8 mouse cellular contexts compared by ENCODE assay signal in the genomic region with DNA sequence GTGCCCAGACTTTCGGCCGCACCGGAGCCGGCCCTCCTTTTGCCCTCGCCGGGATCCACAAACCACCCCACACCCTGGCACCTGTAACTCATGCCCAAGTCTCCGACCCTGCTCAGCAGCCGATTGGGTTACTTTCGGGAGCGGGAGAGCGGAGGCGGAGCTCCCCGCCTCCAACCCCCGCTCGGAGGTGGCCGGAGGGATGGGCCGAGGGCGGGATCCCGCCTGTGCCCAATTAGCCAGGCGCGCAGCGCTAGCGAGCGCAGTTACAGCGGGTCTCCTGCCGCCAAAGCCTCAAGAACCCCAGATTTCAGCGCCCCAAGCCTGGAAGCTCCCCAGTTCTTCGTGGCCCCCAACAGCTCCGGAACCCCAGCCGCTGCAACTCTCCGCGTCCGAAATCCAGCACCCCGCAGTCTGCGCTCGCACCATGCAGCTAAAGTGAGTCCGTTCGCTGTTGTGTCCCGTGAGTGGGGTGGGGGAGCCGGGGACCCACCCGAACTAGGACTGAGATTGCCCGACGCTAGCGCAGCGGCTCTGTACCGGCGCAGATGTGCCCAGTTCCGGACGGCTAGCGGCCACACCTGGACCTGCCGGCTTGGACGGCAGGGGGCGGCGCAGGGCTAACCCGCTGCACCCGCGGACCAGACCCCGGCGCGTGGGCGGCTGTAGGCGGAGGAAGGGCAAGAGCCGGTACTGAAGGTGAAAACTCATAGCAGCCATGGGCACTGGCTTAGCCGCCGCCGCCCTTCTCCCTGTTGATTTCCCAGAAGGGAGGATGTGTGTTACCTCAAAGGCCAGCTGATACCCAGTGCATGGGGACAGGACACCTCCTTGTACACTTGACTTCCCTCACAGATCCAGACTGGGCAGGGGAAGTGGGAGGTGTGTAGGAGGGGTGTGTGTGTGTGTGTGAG. TPM values are rescaled to one million over a fixed set of nuclear protein-coding genes. Genes with fewer than 3 reads are reported as not detected.
DNase-seq lines count a peak whose midpoint lies in the region; ATAC-seq and TF ChIP-seq lines count a peak whose summit lies in the region.

TSS of gene Icosl (plus strand) at position 202 of the 911 bp plus-strand sequence.

- H3K4me2 ChIP-seq in lung, postnatal 0 days (replicated peaks; ENCODE audit: low read depth, low read length) = peak within 1 kb of the TSS; percentile 99

- peaks cover 35% of the 10 kb centered on the region for H3K27me3 ChIP-seq in hindbrain, embryonic 10.5 days (ENCODE audit: insufficient read depth, poor library complexity, severe bottlenecking)
- H3K27me3 ChIP-seq in lung, postnatal 0 days (replicated peaks; ENCODE audit: insufficient read depth, low read length) = no peaks in the 10 kb centered on the region

- H3K27ac ChIP-seq in ES-E14 (ENCODE audit: insufficient read depth, low read depth, low read length, poor library complexity, severe bottlenecking) = no peak within 1 kb of the TSS; the same call in 1 of the 2 replicates
- peak within 1 kb of the TSS; percentile 79 for H3K27ac ChIP-seq in hindbrain, embryonic 10.5 days
- H3K27ac ChIP-seq in lung, postnatal 0 days (ENCODE audit: low read length) = 0 out of 2 replicates have a peak within 1 kb of the TSS, but pooled peaks have one; percentile 51
- no peak within 1 kb of the TSS for H3K27ac ChIP-seq in olfactory bulb, adult 2 months (ENCODE audit: insufficient read depth, low read depth, low read length)

- TF ChIP-seq CTCF in lung, postnatal 0 days (IDR thresholded peaks at IDR 0.05) = peak; percentile 76
- TF ChIP-seq CTCF in olfactory bulb, adult 2 months (IDR thresholded peaks at IDR 0.05; ENCODE audit: insufficient read depth, low read depth, low read length) = peak; percentile 8; the same call in 1 of the 2 replicates

- peak within 1 kb of the TSS; percentile 73 for H3K9ac ChIP-seq in ES-E14 (ENCODE audit: insufficient read depth, low read depth, low read length, poor library complexity, severe bottlenecking)
- peak within 1 kb of the TSS; percentile 36; the same call in 1 of the 2 replicates for H3K9ac ChIP-seq in lung, postnatal 0 days (replicated peaks; ENCODE audit: low read depth)

- 0 out of 2 replicates have a peak, but pooled peaks have one; percentile 6 for TF ChIP-seq POLR2A in olfactory bulb, adult 2 months (IDR thresholded peaks at IDR 0.05; ENCODE audit: insufficient read depth, low read depth, low read length)

- peaks cover 37% of the 10 kb centered on the region for H3K36me3 ChIP-seq in ES-E14 (ENCODE audit: control insufficient read depth, insufficient read depth, low read length, poor library complexity, severe bottlenecking)
- H3K36me3 ChIP-seq in hindbrain, embryonic 10.5 days = no peaks in the 10 kb centered on the region
- no peaks in the 10 kb centered on the region for H3K36me3 ChIP-seq in lung, postnatal 0 days (ENCODE audit: insufficient read depth, low read length)

- ATAC-seq in lung, postnatal 0 days = peak; percentile 95

- no peak for DNase-seq in ES-E14 (ENCODE audit: low read depth, low spot score)
- peak; percentile 58 to 68 for DNase-seq in cerebellum, adult 18-20 months
- DNase-seq in forelimb bud, embryonic 11.5 days (ENCODE audit: low read depth, low spot score) = peak; percentile 79
- DNase-seq in hindbrain, embryonic 10.5 days (ENCODE audit: low spot score) = peak; percentile 81
- DNase-seq in layer of hippocampus, adult 8-10 months (ENCODE audit: low spot score in 2 of 2) = peak in 1 of 2 experiments; percentile 27
- peak; percentile 85 for DNase-seq in lung, postnatal 0 days (ENCODE audit: low spot score)
- peak; percentile 33 to 57 for DNase-seq in thymus, postnatal 10 days (ENCODE audit: low spot score in 2 of 2)

- TF ChIP-seq EP300 in lung, postnatal 0 days (IDR thresholded peaks at IDR 0.05) = no peak

- under 1% methylated on average over 66 of the region's 66 CpGs for WGBS in hindbrain, embryonic 10.5 days
- 1% methylated on average over 66 of the region's 66 CpGs for WGBS in lung, postnatal 0 days
- 1% methylated on average over 66 of the region's 66 CpGs for WGBS in olfactory bulb, adult 2 months

- H3K4me1 ChIP-seq in ES-E14 (ENCODE audit: control insufficient read depth in 2 of 2, insufficient read depth in 2 of 2, low read length in 2 of 2, poor library complexity in 1 of 2) = peaks cover 0 to 14% of the 10 kb centered on the region in 2 experiments; a peak in 2 of 4 replicates
- peaks cover 27% of the 10 kb centered on the region for H3K4me1 ChIP-seq in hindbrain, embryonic 10.5 days (replicated peaks)
- no peaks in the 10 kb centered on the region for H3K4me1 ChIP-seq in lung, postnatal 0 days (ENCODE audit: insufficient read depth, low read depth, low read length)
- peaks cover 13% of the 10 kb centered on the region for H3K4me1 ChIP-seq in olfactory bulb, adult 2 months (ENCODE audit: control insufficient read depth, insufficient read depth, low read length)

- H3K9me3 ChIP-seq in ES-E14 (ENCODE audit: control insufficient read depth, insufficient read depth, low read depth, low read length) = no peaks in the 10 kb centered on the region
- H3K9me3 ChIP-seq in hindbrain, embryonic 10.5 days = no peaks in the 10 kb centered on the region
- no peaks in the 10 kb centered on the region for H3K9me3 ChIP-seq in lung, postnatal 0 days (ENCODE audit: low read length)

- in situ Hi-C loops in ES-E14 (cut with MboI; ENCODE audit: low sequenced_read_pairs in 2 of 2, unreplicated experiment in 2 of 2) = no loop called here

- H3K4me3 ChIP-seq in ES-E14 (ENCODE audit: insufficient read depth in 1 of 2, low read depth in 1 of 2, low read length in 2 of 2, poor library complexity in 1 of 2, severe bottlenecking in 1 of 2) = peak within 1 kb of the TSS; percentile 75 to 79
- H3K4me3 ChIP-seq in hindbrain, embryonic 10.5 days = peak within 1 kb of the TSS; percentile 77
- peak within 1 kb of the TSS; percentile 65 for H3K4me3 ChIP-seq in lung, postnatal 0 days (ENCODE audit: low read depth, low read length)
- H3K4me3 ChIP-seq in olfactory bulb, adult 2 months (ENCODE audit: insufficient read depth, low read depth, low read length) = peak within 1 kb of the TSS; percentile 50

TF ChIP-seq in ES-E14, 5 proteins besides CTCF, POLR2A, EP300 and RAD21:
- no peak for TF ChIP-seq ZC3H11A (IDR thresholded peaks at IDR 0.05; ENCODE audit: borderline replicate concordance, low read depth, low read length)
- no peak for TF ChIP-seq CHD2 (IDR thresholded peaks at IDR 0.05; ENCODE audit: low read depth, low read length)
- TF ChIP-seq MAFK (IDR thresholded peaks at IDR 0.05; ENCODE audit: insufficient read depth, low read depth, low read length) = no peak
- TF ChIP-seq HCFC1 (IDR thresholded peaks at IDR 0.05; ENCODE audit: borderline replicate concordance, insufficient read depth, low read length) = no peak
- TF ChIP-seq ZNF384 (IDR thresholded peaks at IDR 0.05; ENCODE audit: low read depth, low read length) = no peak

RNA-seq across cellular contexts. Expression of gene Icosl, which starts in this region (rescaled TPM):
- total RNA-seq in ES-E14 (2012; rRNA removed) = 30.5 and 31.7 TPM in 2 replicates
- polyA plus RNA-seq in hindbrain, embryonic 10.5 days (2016; fragmentation: Nextera tagmentation; extraction: Ambion mirVana) = 2.2 and 2.9 TPM in 2 replicates
- 10 to 100 TPM; 12.1 to 13.2 (median 13.0) TPM for total RNA-seq in layer of hippocampus, adult 8-10 months (2022)
- polyA plus RNA-seq in lung, postnatal 0 days (2015; fragmentation: Nextera tagmentation; extraction: Ambion mirVana) = 5.4 and 5.8 TPM in 2 replicates
- polyA plus RNA-seq in olfactory bulb, adult 2 months (2012; ENCODE audit: insufficient read depth, insufficient read length, low replicate concordance, missing spikeins) = not detected in 2 replicates

Comparison
In these comparisons a context has a peak if more than half of its experiments do, and no peak if none do; other contexts are left out.
1. H3K27ac ChIP-seq: peak in hindbrain, embryonic 10.5 days (single experiment) and lung, postnatal 0 days (single experiment); none in ES-E14 (single experiment) and olfactory bulb, adult 2 months (single experiment).
2. Peak in every context shown above with its lines, with median percentiles within 50 percentile points of each other: H3K4me3 ChIP-seq.